In genomic region chr17:49885035-49885434, GRCm38 (mm10) we compare ENCODE assay signal across 17 mouse cellular contexts.
A peak's percentile ranks its signal among the peaks of the same experiment; 100 is the strongest.
DNase-seq lines count a peak whose midpoint lies in the region; ATAC-seq lines count a peak whose summit lies in the region.
"Had no signal": no experiment of that assay in that cellular context is flagged by ENCODE, and none has a peak within 500 bp of the region (broad histone marks: within the 10 kb centered on the region; RNA-seq: fewer than 3 reads in every experiment).

No protein-coding gene starts in this region.

- no peak overlapping the region for H3K9ac ChIP-seq in forebrain, embryonic 16.5 days (replicated peaks; ENCODE audit: low read depth, low read length)
- H3K9ac ChIP-seq in forebrain, embryonic 15.5 days (replicated peaks) = no peak overlapping the region
- 0 out of 2 replicates have a peak overlapping the region, but pooled peaks have one; percentile 2 for H3K9ac ChIP-seq in neural tube, embryonic 11.5 days (ENCODE audit: low read length)
- H3K9ac ChIP-seq in neural tube, embryonic 15.5 days (replicated peaks) = no peak overlapping the region
- H3K9ac ChIP-seq: heart, embryonic 15.5 days; kidney, embryonic 15.5 days; neural tube, embryonic 13.5 days; stomach, embryonic 15.5 days had no signal

- peak; percentile 24 for ATAC-seq in forebrain, embryonic 16.5 days
- no peak for ATAC-seq in forebrain, embryonic 15.5 days (replicated peaks)
- no peak for ATAC-seq in neural tube, embryonic 11.5 days (ENCODE audit: insufficient read depth, low FRiP score, low TSS enrichment)
- ATAC-seq in neural tube, embryonic 15.5 days (ENCODE audit: low FRiP score) = no peak
- no peak for ATAC-seq in megakaryocyte, adult 5-6 weeks (ENCODE audit: poor library complexity, severe bottlenecking)
- ATAC-seq: inflammation-experienced regulatory T-cells, adult 6 months had no signal

- no peak overlapping the region for H3K4me2 ChIP-seq in forebrain, embryonic 16.5 days (ENCODE audit: low read length)
- H3K4me2 ChIP-seq in forebrain, embryonic 15.5 days (replicated peaks) = no peak overlapping the region
- no peak overlapping the region for H3K4me2 ChIP-seq in neural tube, embryonic 11.5 days (ENCODE audit: low read depth)
- no peak overlapping the region for H3K4me2 ChIP-seq in neural tube, embryonic 15.5 days
- H3K4me2 ChIP-seq: heart, embryonic 15.5 days; kidney, embryonic 15.5 days; liver, embryonic 11.5 days; neural tube, embryonic 13.5 days; stomach, embryonic 15.5 days had no signal

- H3K4me3 ChIP-seq in forebrain, embryonic 16.5 days (replicated peaks; ENCODE audit: low read length) = no peak overlapping the region
- H3K4me3 ChIP-seq in forebrain, embryonic 15.5 days = no peak overlapping the region
- H3K4me3 ChIP-seq in neural tube, embryonic 11.5 days (ENCODE audit: low read depth, low read length) = no peak overlapping the region
- H3K4me3 ChIP-seq in neural tube, embryonic 15.5 days (replicated peaks) = no peak overlapping the region
- H3K4me3 ChIP-seq: heart, embryonic 15.5 days; kidney, embryonic 15.5 days; neural tube, embryonic 13.5 days; stomach, embryonic 15.5 days had no signal

- H3K27me3 ChIP-seq in forebrain, embryonic 16.5 days (replicated peaks; ENCODE audit: control insufficient read depth, insufficient read depth, low read length) = no peaks in the 10 kb centered on the region
- no peaks in the 10 kb centered on the region for H3K27me3 ChIP-seq in forebrain, embryonic 15.5 days
- no peaks in the 10 kb centered on the region for H3K27me3 ChIP-seq in neural tube, embryonic 11.5 days (ENCODE audit: control insufficient read depth, insufficient read depth, low read length)
- no peaks in the 10 kb centered on the region for H3K27me3 ChIP-seq in neural tube, embryonic 15.5 days (replicated peaks)
- H3K27me3 ChIP-seq: heart, embryonic 15.5 days; kidney, embryonic 15.5 days; neural tube, embryonic 13.5 days; stomach, embryonic 15.5 days had no signal

- DNase-seq in kidney, postnatal 4 days = peak; percentile 42 to 52
- no peak for DNase-seq in kidney, adult 11 months
- DNase-seq in neural tube, embryonic 11.5 days (ENCODE audit: low spot score) = peak; percentile 21
- no peak for DNase-seq in spleen, postnatal 14 days (ENCODE audit: low spot score in 2 of 2)
- DNase-seq: cerebellum, adult 11-12 months; gastrocnemius, postnatal 36 days; layer of hippocampus, adult 9-11 months had no signal

- H3K9me3 ChIP-seq in forebrain, embryonic 16.5 days (ENCODE audit: control insufficient read depth, low read length) = no peaks in the 10 kb centered on the region
- H3K9me3 ChIP-seq in forebrain, embryonic 15.5 days = no peaks in the 10 kb centered on the region
- H3K9me3 ChIP-seq in neural tube, embryonic 11.5 days (ENCODE audit: control insufficient read depth, low read length) = no peaks in the 10 kb centered on the region
- H3K9me3 ChIP-seq in neural tube, embryonic 15.5 days (replicated peaks) = no peaks in the 10 kb centered on the region
- H3K9me3 ChIP-seq: heart, embryonic 15.5 days; kidney, embryonic 15.5 days; neural tube, embryonic 13.5 days; stomach, embryonic 15.5 days had no signal

- no peaks in the 10 kb centered on the region for H3K36me3 ChIP-seq in forebrain, embryonic 16.5 days (ENCODE audit: control insufficient read depth, insufficient read depth)
- H3K36me3 ChIP-seq in forebrain, embryonic 15.5 days = no peaks in the 10 kb centered on the region
- no peaks in the 10 kb centered on the region for H3K36me3 ChIP-seq in neural tube, embryonic 11.5 days (ENCODE audit: control insufficient read depth, insufficient read depth, low read length)
- no peaks in the 10 kb centered on the region for H3K36me3 ChIP-seq in neural tube, embryonic 15.5 days
- H3K36me3 ChIP-seq: heart, embryonic 15.5 days; kidney, embryonic 15.5 days; neural tube, embryonic 13.5 days; stomach, embryonic 15.5 days had no signal

- H3K4me1 ChIP-seq in forebrain, embryonic 16.5 days (replicated peaks; ENCODE audit: control insufficient read depth, insufficient read depth, low read length) = peaks cover 11% of the 10 kb centered on the region
- peaks cover 13% of the 10 kb centered on the region for H3K4me1 ChIP-seq in forebrain, embryonic 15.5 days
- H3K4me1 ChIP-seq in neural tube, embryonic 11.5 days (ENCODE audit: control insufficient read depth, insufficient read depth, low read length) = peaks cover 4% of the 10 kb centered on the region; the same call in 1 of the 2 replicates
- H3K4me1 ChIP-seq in neural tube, embryonic 15.5 days = peaks cover 13% of the 10 kb centered on the region

- no peak overlapping the region for H3K27ac ChIP-seq in forebrain, embryonic 16.5 days (ENCODE audit: low read length)
- H3K27ac ChIP-seq in forebrain, embryonic 15.5 days (replicated peaks) = no peak overlapping the region
- no peak overlapping the region for H3K27ac ChIP-seq in neural tube, embryonic 11.5 days (ENCODE audit: low read depth, low read length)
- H3K27ac ChIP-seq in neural tube, embryonic 15.5 days (replicated peaks) = no peak overlapping the region; the same call in 1 of the 2 replicates
- H3K27ac ChIP-seq: heart, embryonic 15.5 days; kidney, embryonic 15.5 days; neural tube, embryonic 13.5 days; stomach, embryonic 15.5 days had no signal

- 44% methylated on average over 11 of the region's 11 CpGs for WGBS in forebrain, embryonic 16.5 days
- 54% methylated on average over 11 of the region's 11 CpGs for WGBS in forebrain, embryonic 15.5 days
- WGBS in neural tube, embryonic 11.5 days = 77% methylated on average over 11 of the region's 11 CpGs
- WGBS in neural tube, embryonic 15.5 days = 55% methylated on average over 11 of the region's 11 CpGs

Comparison
In these comparisons a context has a peak if more than half of its experiments do, and no peak if none do; other contexts are left out.
1. DNase-seq: peak in kidney, postnatal 4 days (2 of 2) and neural tube, embryonic 11.5 days (single experiment); none in kidney, adult 11 months (single experiment) and spleen, postnatal 14 days (0 of 2).